Mouse (Mus musculus) kidney, adult 2 months (tissue): Measurements from ENCODE around the gene Eif2ak4.

Experiments
- CTCF ChIP-seq: fragments of 200-500 bp; conservative IDR thresholded peaks from 2 replicates; pipeline ENCODE4 v1.5.1; 2011; ENCODE audit warnings: low read depth, mild to moderate bottlenecking, control low read depth, low read length, moderate library complexity, mixed read lengths; ENCODE audit not compliant: insufficient read depth, insufficient read length
- POLR2A ChIP-seq: fragments of 200-500 bp; IDR thresholded peaks from one replicate; pipeline ENCODE4 v1.6.1; 2011; ENCODE audit warnings: low read depth, low read length, control low read depth

- no peak for TF ChIP-seq POLR2A
- no peak for TF ChIP-seq CTCF
Measured at GRCm38 (mm10) chr2:118480886-118481285, 92.5 kb downstream of the Eif2ak4 start.
